Mouse (Mus musculus): ENCODE data around the gene Chd1l.

Chd1l gene

GRCm38 (mm10) chr3:97617899-97618298 lies 7.9 kb upstream of the Chd1l start:
- DNase-seq (ENCODE audit: low read depth, low spot score): no peak

GRCm38 (mm10) chr3:97617091-97617825 lies 7.3 kb upstream of the Chd1l start:
- no peak for DNase-seq (ENCODE audit: low read depth, low spot score)

GRCm38 (mm10) chr3:97615933-97616332 lies 5.9 kb upstream of the Chd1l start:
- DNase-seq (ENCODE audit: low read depth, low spot score): no peak

GRCm38 (mm10) chr3:97615154-97615553 lies 5.2 kb upstream of the Chd1l start:
- DNase-seq (ENCODE audit: low read depth, low spot score): no peak

- DNase-seq (ENCODE audit: low read depth, low spot score): no peak
Observed at GRCm38 (mm10) chr3:97611021-97611420, 1.0 kb upstream of the Chd1l start.

GRCm38 (mm10) chr3:97609201-97609844 lies 680 bp downstream of the Chd1l start:
- DNase-seq (ENCODE audit: low read depth, low spot score): peak; percentile 58

GRCm38 (mm10) chr3:97600050-97600832 lies 9.8 kb downstream of the Chd1l start:
- DNase-seq (ENCODE audit: low read depth, low spot score): no peak

- DNase-seq (ENCODE audit: low read depth, low spot score): no peak
Observed at GRCm38 (mm10) chr3:97596796-97597195, 13.2 kb downstream of the Chd1l start.

GRCm38 (mm10) chr3:97595066-97595465 lies 14.9 kb downstream of the Chd1l start:
- DNase-seq (ENCODE audit: low read depth, low spot score): no peak

GRCm38 (mm10) chr3:97594140-97594539 lies 15.9 kb downstream of the Chd1l start:
- no peak for DNase-seq (ENCODE audit: low read depth, low spot score)

- DNase-seq (ENCODE audit: low read depth, low spot score): no peak
Observed at GRCm38 (mm10) chr3:97593089-97593488, 16.9 kb downstream of the Chd1l start.

GRCm38 (mm10) chr3:97590699-97591098 lies 19.3 kb downstream of the Chd1l start:
- DNase-seq (ENCODE audit: low read depth, low spot score): no peak

- DNase-seq (ENCODE audit: low read depth, low spot score): no peak
Observed at GRCm38 (mm10) chr3:97587656-97588055, 22.3 kb downstream of the Chd1l start.

- peak; percentile 91 for DNase-seq (ENCODE audit: low read depth, low spot score)
Observed at GRCm38 (mm10) chr3:97585383-97586160, 24.4 kb downstream of the Chd1l start.

- no peak for DNase-seq (ENCODE audit: low read depth, low spot score)
Observed at GRCm38 (mm10) chr3:97573807-97574206, 36.2 kb downstream of the Chd1l start.

GRCm38 (mm10) chr3:97564588-97564987 lies 45.4 kb downstream of the Chd1l start:
- DNase-seq (ENCODE audit: low read depth, low spot score): no peak

- no peak for DNase-seq (ENCODE audit: low read depth, low spot score)
Observed at GRCm38 (mm10) chr3:97558554-97558953, 51.4 kb downstream of the Chd1l start.

GRCm38 (mm10) chr3:97546205-97546604 lies 63.8 kb downstream of the Chd1l start:
- no peak for DNase-seq (ENCODE audit: low read depth, low spot score)

- no peak for DNase-seq (ENCODE audit: low read depth, low spot score)
Observed at GRCm38 (mm10) chr3:97540171-97540570, 69.8 kb downstream of the Chd1l start.

GRCm38 (mm10) chr3:97538634-97539033 lies 71.4 kb downstream of the Chd1l start:
- DNase-seq (ENCODE audit: low read depth, low spot score): peak; percentile 14

- no peak for DNase-seq (ENCODE audit: low read depth, low spot score)
Observed at GRCm38 (mm10) chr3:97537006-97537405, 73.0 kb downstream of the Chd1l start.

GRCm38 (mm10) chr3:97535660-97536059 lies 74.3 kb downstream of the Chd1l start:
- DNase-seq (ENCODE audit: low read depth, low spot score): no peak
